Mouse (Mus musculus): Measurements from ENCODE around the gene Bpifa1.

- TF ChIP-seq POLR2A (IDR thresholded peaks at IDR 0.05; ENCODE audit: insufficient read length, low read depth) (no peak), MAX (IDR thresholded peaks at IDR 0.05; ENCODE audit: low read depth) (no peak), TCF12 (IDR thresholded peaks at IDR 0.05; ENCODE audit: insufficient read depth, poor library complexity, severe bottlenecking) (no peak), MYOG (IDR thresholded peaks at IDR 0.05; ENCODE audit: control insufficient read depth in 1 of 3, insufficient read depth in 1 of 3, insufficient read length in 2 of 3, low read depth in 2 of 3) (no peak), USF1 (IDR thresholded peaks at IDR 0.05; ENCODE audit: low read depth) (no peak), POLR2AphosphoS2 (IDR thresholded peaks at IDR 0.05; ENCODE audit: insufficient read length, low read depth) (no peak), CEBPB (IDR thresholded peaks at IDR 0.05; ENCODE audit: insufficient read depth, poor library complexity, severe bottlenecking) (no peak), MYOD1 (IDR thresholded peaks at IDR 0.05; ENCODE audit: control insufficient read depth in 1 of 3, insufficient read length in 2 of 3, low read depth in 2 of 3) (no peak), REST (IDR thresholded peaks at IDR 0.05; ENCODE audit: insufficient read depth, insufficient read length) (no peak), E2F4 (IDR thresholded peaks at IDR 0.05; ENCODE audit: insufficient read depth) (no peak), TCF3 (IDR thresholded peaks at IDR 0.05; ENCODE audit: insufficient read length, low read depth) (no peak), SRF (IDR thresholded peaks at IDR 0.05; ENCODE audit: control insufficient read depth, insufficient read length, low read depth) (no peak)
Measured at GRCm38 (mm10) chr2:154190546-154191258, 48.0 kb downstream of the Bpifa1 start, which contains the start of gene Bpifb1.

Measured in myocyte (in vitro differentiated cells).